Mouse (Mus musculus) adrenal gland, postnatal 25 days (tissue): Measurements from ENCODE around the gene Stard5. TPM values are rescaled to one million over a fixed set of nuclear protein-coding genes. Genes with fewer than 3 reads are reported as not detected.

ENCODE experiments used
- DNase-seq: peaks from one replicate; pipeline ENCODE4 v3.0.0; 2021; ENCODE audit warnings: mixed read lengths
- total RNA-seq: library from RNA; stranded (reverse); gene quantifications from 2 replicates; pipeline ENCODE4 v1.2.3, GENCODE M21; 2021

The Stard5 gene
- total RNA-seq, 1 experiment from 2014 or later: 38.3 TPM

DNA sequence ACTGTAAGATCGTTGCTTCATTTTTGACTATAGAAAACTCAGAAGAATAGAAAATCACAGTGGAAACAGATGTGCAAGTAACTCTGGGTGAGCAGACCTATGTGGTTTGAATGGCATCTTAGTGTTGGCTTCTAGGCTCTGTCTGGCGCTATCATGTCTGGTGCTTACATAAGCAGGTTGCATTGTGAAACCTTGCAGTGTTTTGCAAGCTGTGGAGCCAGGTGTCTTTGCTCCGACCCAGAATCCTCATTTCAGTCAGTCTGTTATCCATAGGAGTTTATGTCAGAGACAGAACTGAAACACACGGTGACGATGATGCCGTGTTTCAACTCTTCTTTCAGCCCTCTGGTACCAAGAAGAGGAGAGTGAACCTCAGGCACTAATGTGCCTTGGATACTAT, 2.1 kb downstream of the Stard5 start:
- no peak for DNase-seq

DNA sequence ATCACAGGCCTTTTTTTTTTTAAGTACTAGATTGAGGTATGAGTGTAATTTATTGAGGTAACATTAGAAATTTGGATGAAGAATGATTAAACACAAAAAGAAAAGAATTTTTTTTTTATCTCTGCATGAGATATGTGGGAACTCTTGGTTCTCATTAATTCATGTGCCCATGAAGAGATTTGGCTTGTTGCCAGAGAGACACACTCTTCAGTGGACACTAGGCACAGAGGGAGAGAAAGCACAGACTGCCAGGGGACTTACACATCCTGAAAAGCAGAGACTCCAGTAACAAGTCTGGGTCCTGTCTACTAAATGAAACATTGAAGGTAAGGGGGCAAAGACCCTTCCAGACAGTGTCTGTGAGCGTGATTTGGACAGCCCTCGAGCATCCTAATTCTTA, 4.0 kb downstream of the Stard5 start:
- no peak for DNase-seq

GRCm38 (mm10) chr7:83636425-83636824, 4.7 kb downstream of the Stard5 start:
- DNase-seq: no peak

DNA sequence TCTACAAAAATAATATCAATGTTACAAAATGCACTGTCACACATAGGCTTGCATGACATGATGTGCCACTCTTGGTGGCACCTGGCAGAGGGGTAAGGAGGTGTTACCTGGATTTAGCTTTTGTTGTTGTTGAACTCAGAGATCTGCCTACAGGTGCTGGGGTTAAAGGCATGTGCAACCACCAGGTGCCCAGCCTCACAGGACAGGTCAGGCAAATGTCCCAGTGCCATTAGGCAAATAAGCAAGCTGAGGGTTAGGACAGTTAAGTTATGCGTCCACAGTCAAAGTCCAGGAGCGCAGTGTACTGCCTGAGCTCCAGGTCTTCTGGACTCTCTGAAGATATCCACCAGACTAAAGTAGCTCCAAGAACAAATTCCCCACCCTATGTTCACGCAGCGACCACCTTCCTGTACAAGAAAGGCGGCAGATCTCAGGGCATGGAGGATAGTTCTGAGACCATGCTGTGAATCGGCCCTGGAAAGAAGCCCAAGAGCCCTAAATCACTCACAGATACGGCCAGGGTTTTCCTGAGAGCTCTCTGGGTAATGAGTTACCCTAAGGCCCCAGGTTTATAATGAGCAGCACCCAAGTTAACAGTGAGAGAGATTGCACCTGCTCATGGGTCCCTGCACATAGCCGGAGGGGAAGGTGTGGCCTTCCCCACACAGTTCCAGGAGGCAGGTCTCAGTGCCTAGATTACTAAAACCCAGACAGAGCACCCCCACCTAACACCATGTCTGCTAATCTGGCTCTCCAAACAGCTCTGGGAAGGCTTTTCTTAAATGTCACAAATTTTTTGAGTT, 6.2 kb downstream of the Stard5 start:
- no peak for DNase-seq

DNA sequence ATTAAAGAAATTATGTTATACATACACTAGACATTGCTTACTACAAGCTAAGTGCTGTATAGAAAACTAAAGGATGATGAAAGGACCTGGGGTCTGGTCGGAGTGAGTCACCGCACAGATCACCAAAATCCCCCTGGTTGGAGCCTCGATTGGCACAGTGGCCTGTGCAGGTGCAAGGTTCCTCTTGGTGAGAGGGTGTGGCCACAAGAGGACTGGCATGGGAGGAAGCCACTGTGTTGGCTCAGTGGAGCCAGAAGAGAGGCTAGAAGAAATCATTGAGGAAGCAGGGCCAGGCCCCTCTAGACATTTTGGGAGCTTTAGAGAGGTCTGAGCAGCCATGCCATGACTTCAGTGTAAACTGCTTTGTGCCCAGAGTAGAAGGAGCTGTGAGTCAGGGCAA, 7.3 kb downstream of the Stard5 start:
- no peak for DNase-seq

DNA sequence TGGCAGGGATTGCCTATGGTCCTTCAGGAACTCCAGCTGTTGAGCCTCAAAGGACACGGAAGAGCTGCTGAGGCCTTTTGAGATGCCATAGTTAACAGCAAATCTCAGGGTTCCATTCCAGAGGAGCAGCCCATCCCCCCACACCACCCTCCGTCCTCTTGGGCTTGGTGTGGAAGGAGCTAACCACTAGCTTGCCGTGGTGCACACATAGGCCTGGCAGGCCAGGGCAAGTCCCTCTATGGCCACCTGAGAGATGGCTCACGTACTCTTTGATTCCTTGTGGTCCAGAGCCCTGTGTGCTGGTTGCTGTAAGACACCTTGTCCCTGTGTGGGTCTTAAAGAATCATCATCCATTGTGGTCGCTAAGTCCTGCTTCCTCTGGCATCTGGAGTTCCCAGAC, 8.8 kb downstream of the Stard5 start:
- DNase-seq: no peak

GRCm38 (mm10) chr7:83641163-83641562, 9.4 kb downstream of the Stard5 start:
- no peak for DNase-seq

- no peak for DNase-seq
Measured at GRCm38 (mm10) chr7:83643581-83643980, 11.8 kb downstream of the Stard5 start.

GRCm38 (mm10) chr7:83644761-83645160, 13.0 kb downstream of the Stard5 start:
- DNase-seq: no peak

DNA sequence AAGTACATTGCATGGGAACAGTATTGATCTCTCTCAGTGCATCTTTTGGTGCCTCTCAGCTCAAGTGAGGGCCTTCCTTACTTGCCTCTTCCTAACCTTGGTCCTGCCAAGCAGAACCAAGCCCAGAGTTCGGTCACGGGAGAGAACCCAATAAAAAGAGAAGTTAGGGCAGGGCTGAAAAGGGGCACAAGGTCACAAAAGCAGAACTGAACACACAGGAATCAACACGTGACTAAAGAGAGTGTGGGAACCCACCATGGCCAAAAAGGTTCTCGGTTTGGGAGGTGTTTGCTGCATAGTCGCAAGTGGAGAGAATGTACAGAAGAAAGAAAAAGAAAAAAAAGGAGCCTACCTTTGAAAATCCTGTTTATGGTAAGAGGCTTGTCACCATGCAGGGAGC, 13.7 kb downstream of the Stard5 start:
- DNase-seq: no peak

GRCm38 (mm10) chr7:83648807-83649206, 17.0 kb downstream of the Stard5 start:
- no peak for DNase-seq

- no peak for DNase-seq
Measured at GRCm38 (mm10) chr7:83650638-83651037, 18.9 kb downstream of the Stard5 start.

GRCm38 (mm10) chr7:83652498-83652897, 20.7 kb downstream of the Stard5 start:
- no peak for DNase-seq

DNA sequence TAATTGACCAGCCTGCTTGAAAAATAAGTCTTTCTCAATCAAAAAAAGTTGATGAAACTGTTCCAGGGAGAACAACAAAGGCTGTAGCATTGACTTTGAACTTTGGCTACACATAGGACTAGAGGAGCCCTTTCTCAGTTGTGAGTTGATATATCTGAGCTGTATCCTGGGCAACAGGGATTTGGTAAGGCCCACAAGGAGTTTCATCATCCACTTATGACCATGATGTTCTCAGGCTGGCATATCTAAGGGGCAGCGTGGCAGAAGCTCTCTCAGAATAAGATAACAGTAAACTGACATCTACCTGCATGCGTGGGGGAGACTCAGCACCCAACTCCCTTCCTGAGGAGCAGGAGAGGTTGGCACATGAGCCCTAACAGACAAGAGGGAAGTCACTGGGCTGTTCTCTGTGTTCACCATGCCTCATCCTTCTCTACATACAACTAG, 21.9 kb downstream of the Stard5 start:
- no peak for DNase-seq

DNA sequence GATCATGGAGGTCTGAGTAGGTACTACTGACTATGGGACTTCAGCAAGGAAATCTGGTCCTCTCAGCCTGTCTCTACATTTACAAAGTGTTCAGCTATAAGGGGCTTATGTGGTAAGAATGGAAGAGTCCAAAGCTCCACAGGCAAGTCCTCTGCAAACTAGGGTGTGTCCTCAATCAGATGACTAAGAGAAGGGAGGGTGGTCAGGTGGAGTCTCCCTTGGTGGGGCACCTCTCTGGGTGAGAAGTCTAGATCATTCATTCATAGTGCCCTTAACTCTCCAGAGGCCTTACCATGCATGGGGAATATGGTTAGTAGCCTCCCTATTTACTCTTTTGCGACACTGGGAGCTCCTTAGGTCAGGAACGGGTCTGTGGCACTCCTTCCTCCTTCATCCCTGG, 22.4 kb downstream of the Stard5 start:
- DNase-seq: no peak

GRCm38 (mm10) chr7:83654938-83655630, 23.3 kb downstream of the Stard5 start:
- no peak for DNase-seq

DNA sequence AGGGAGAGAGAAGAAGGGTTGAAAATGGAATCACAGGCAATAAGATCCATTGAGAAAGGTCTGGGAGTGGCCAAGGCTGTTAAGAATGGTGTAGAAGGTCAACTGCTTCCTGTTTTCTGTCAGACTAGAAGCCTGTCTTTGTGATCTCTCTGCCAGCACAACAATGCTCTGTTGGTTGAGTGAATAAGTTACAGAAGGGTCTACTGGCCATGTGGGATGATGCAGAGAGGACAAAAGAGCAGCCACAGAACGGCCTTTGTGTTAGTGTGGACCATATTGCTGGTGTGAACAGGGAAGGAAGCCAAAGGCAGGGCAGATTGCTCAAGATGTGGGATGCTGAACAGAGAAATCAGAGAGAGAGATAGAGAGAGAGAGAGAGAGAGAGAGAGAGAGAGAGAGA, 27.0 kb downstream of the Stard5 start:
- no peak for DNase-seq

DNA sequence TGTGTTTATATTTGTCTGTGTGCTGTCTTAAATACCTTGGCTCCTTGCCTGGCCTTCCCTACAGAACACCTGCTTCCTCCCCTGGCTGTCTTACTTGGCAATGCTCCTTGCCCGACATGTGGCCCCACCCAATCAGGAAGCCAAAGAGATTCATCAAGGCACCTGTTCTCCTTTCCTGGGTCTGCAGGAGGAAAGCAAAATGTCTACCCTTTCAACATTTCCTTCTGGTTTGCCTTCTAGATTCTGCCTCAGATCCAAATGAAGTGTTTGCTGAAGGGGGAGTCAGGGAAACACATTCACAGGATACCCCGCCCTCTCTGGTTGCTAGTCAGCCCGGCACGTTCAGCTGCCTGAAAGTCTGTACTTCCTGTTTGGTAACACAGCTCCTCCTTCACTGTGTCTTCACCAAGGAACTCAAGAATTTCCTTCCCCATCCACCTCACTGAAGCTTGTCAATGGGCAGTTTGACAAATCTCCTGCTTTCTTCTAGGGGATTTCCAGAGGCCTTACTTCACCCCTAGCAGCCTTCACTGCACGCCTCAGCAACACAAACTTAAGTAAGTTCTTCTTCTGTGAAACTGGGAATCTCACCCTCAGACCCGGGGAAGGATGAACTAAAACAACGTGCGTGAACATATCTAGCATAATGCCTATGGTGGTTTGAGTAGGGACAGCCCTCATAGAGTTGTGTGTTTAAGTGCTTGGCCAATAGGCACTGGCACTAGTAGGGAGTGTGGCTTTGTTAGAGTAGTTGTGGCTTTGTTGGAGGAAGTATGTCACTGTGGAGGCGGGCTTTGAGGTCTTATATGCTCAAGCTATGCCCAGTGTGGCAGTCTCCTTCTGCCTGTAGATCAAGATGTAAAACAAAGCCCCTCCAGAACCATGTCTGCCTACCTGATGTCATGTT, 27.7 kb downstream of the Stard5 start:
- DNase-seq: no peak

- no peak for DNase-seq
Measured at GRCm38 (mm10) chr7:83660273-83660691, 28.5 kb downstream of the Stard5 start.

- no peak for DNase-seq
Measured at GRCm38 (mm10) chr7:83661031-83661430, 29.3 kb downstream of the Stard5 start.

DNA sequence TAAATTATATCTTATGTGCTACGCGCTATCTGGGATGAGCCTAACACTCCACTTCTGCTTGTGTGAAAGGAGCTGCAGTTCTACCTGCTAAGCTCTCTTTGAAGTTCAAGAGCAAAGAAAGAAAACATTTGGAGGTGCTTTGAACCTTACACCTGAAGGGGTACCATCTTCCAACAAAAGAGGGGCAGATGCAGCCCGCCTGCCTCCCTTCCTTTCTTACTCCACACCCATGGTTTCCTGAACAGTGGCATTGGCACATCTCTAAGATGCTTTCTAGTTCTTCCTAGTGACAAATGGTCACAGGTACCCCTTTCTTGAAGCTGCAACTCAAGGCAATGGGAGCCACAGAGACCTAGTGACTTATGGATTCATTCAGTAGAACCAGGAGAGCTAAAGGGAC, 30.0 kb downstream of the Stard5 start:
- DNase-seq: no peak

DNA sequence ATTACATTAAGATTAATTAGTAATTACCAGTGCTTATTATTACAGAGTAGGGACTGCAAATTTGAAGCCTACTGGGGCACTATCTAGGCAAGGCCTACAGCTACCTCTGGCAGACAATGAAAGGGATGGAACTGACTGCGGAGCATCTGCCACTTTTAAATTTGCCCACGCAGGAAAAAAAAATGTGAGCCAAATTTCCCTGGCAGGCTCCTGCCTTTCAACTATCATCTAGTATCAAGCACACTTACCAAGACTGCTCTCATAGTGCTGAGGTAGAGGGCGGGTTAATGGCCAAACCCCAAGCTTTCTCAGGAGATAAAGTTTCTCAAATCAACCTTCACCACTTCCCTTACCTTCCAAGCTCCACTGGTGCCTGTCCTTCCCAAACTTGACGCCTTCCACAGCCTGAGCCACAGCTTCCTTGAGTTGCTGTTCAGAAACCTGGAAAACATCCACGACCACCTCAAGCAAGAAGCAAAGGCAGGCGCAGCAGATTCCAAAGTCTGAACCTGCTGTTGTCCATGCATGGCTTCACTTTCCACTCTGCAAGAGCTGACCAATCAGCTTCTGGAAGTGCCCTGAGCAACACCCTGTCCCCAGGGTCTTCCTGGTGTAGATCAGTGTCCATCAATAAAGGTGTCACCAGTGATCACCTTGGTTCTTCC, 31.1 kb downstream of the Stard5 start:
- DNase-seq: no peak
